Mouse (Mus musculus) stomach, postnatal 0 days (tissue): ENCODE data around the gene Gm49383.

ENCODE experiments used
- CTCF ChIP-seq: IDR thresholded peaks from 2 replicates; pipeline ENCODE4 v1.5.1; 2016; ENCODE audit warnings: antibody characterized with exemption, low read depth, mild to moderate bottlenecking, moderate library complexity
- EP300 ChIP-seq: optimal IDR thresholded peaks from 2 replicates; pipeline ENCODE3; 2016; ENCODE audit warnings: antibody characterized with exemption

GRCm38 (mm10) chr12:69157107-69157506, 39.8 kb downstream of the Gm49383 start:
- no peak for TF ChIP-seq CTCF
- TF ChIP-seq EP300: no peak
